Mouse (Mus musculus): ENCODE results near the gene Gm3373.
"Not testable (repeated sequence)": the region's sequence is repeated elsewhere in the genome, so short reads cannot be mapped to it uniquely, and the experiment has no call there.

- TF ChIP-seq POLR2A (IDR thresholded peaks at IDR 0.05; ENCODE audit: borderline replicate concordance, insufficient read depth, low read length); CTCF (IDR thresholded peaks at IDR 0.05; ENCODE audit: borderline replicate concordance, insufficient read depth, low read depth, low read length): not testable (repeated sequence)
Measured at GRCm38 (mm10) chr14:5741477-5741876, at the start of gene Gm3373.

All from cerebellum, adult 2 months (tissue).